Mouse (Mus musculus) kidney, embryonic 15.5 days (tissue): Measurements from ENCODE around the gene Smok3b. TPM values are rescaled to one million over a fixed set of nuclear protein-coding genes. Genes with fewer than 3 reads are reported as not detected.

Source experiments
- ATAC-seq: fragments of 200-750 bp; cut with Nextera tagmentation; replicated peaks from 2 replicates; pipeline ENCODE4 v1.8.0; 2017; ENCODE audit warnings: moderate TSS enrichment; ENCODE audit not compliant: low FRiP score
- H3K27ac ChIP-seq: fragments of 300-500 bp; sonication (generic); 2 replicates; pipeline ENCODE4 v1.5.1; 2015; ENCODE audit warnings: mild to moderate bottlenecking, inconsistent platforms
- H3K27me3 ChIP-seq: fragments of 300-500 bp; sonication (generic); 2 replicates; pipeline ENCODE4 v1.6.1; 2015; ENCODE audit warnings: inconsistent platforms
- H3K36me3 ChIP-seq: fragments of 300-500 bp; sonication (generic); 2 replicates; pipeline ENCODE4 v1.6.1; 2015; ENCODE audit warnings: inconsistent platforms
- H3K4me1 ChIP-seq: fragments of 300-500 bp; sonication (generic); 2 replicates; pipeline ENCODE4 v1.6.1; 2015; ENCODE audit warnings: inconsistent platforms
- H3K4me2 ChIP-seq: fragments of 300-500 bp; sonication (generic); 2 replicates; pipeline ENCODE4 v1.6.1; 2015; ENCODE audit warnings: moderate library complexity, mild to moderate bottlenecking, inconsistent platforms
- H3K4me3 ChIP-seq: fragments of 300-500 bp; sonication (generic); replicated peaks from 2 replicates; pipeline ENCODE4 v1.5.1; 2015; ENCODE audit warnings: mild to moderate bottlenecking, inconsistent platforms
- H3K9ac ChIP-seq: fragments of 300-500 bp; sonication (generic); 2 replicates; pipeline ENCODE4 v1.6.1; 2015; ENCODE audit warnings: mild to moderate bottlenecking, inconsistent platforms
- H3K9me3 ChIP-seq: fragments of 300-500 bp; sonication (generic); replicated peaks from 2 replicates; pipeline ENCODE4 v1.6.1; 2016; ENCODE audit warnings: inconsistent platforms
- WGBS: fragments of 180-500 bp; shearing (Covaris S2); methylation state at CpG from one replicate; pipeline ENCODE4 v1.1.7; 2015; ENCODE audit warnings: mixed read lengths; 5-methylcytosine and 5-hydroxymethylcytosine counted together
- polyA plus RNA-seq: library from polyadenylated mRNA; unstranded; fragments of >200 nt; fragmentation: Nextera tagmentation; extraction: Ambion mirVana; gene quantifications from 2 replicates; pipeline ENCODE4 v1.2.1, GENCODE M21; 2015

Smok3b gene
- polyA plus RNA-seq, 1 experiment from 2014 or later, result not detected

GRCm38 (mm10) chr5:138086842-138087241 lies 65.6 kb downstream of the Smok3b start:
- Histone ChIP-seq H3K27me3 (no peaks in the 10 kb centered on the region), H3K9me3 (no peaks in the 10 kb centered on the region), H3K4me1 (peaks cover 40% of the 10 kb centered on the region), H3K36me3 (peaks cover 15% of the 10 kb centered on the region), H3K4me2 (peak overlapping the region; percentile 73), H3K9ac (peak overlapping the region; percentile 100; the same call in 1 of the 2 replicates), H3K27ac (peak overlapping the region; percentile 84), H3K4me3 (peak overlapping the region; percentile 98)
- ATAC-seq, result no peak
- 57% methylated on average over 3 of the region's 3 CpGs for WGBS

- Histone ChIP-seq H3K9ac (no peak overlapping the region), H3K36me3 (peaks cover 25% of the 10 kb centered on the region), H3K4me2 (peak overlapping the region; percentile 36), H3K4me3 (no peak overlapping the region), H3K9me3 (no peaks in the 10 kb centered on the region), H3K27me3 (no peaks in the 10 kb centered on the region), H3K27ac (peak overlapping the region; percentile 84), H3K4me1 (peaks cover 40% of the 10 kb centered on the region)
- no peak for ATAC-seq
- WGBS, result 71% methylated on average over 3 of the region's 3 CpGs
Measured at GRCm38 (mm10) chr5:138088366-138088765, 67.1 kb downstream of the Smok3b start.

- peak; percentile 81 for ATAC-seq
- Histone ChIP-seq H3K4me1 (peaks cover 40% of the 10 kb centered on the region), H3K9ac (no peak overlapping the region)
Measured at GRCm38 (mm10) chr5:138089108-138089551, 67.9 kb downstream of the Smok3b start.

GRCm38 (mm10) chr5:138090271-138090670 lies 69.0 kb downstream of the Smok3b start:
- Histone ChIP-seq H3K9ac (no peak overlapping the region), H3K4me3 (no peak overlapping the region), H3K27me3 (no peaks in the 10 kb centered on the region), H3K4me1 (peaks cover 35% of the 10 kb centered on the region), H3K36me3 (peaks cover 44% of the 10 kb centered on the region), H3K9me3 (no peaks in the 10 kb centered on the region), H3K27ac (0 out of 2 replicates have a peak overlapping the region, but pooled peaks have one; percentile 23), H3K4me2 (no peak overlapping the region)
- ATAC-seq, result no peak
- WGBS, result 87% methylated on average over 3 of the region's 3 CpGs

More at GRCm38 (mm10) chr5:138089108-138089551, 67.9 kb downstream of the Smok3b start:
- peak overlapping the region; percentile 36 for H3K4me2 ChIP-seq
- no peaks in the 10 kb centered on the region for H3K27me3 ChIP-seq
- no peaks in the 10 kb centered on the region for H3K9me3 ChIP-seq
- H3K36me3 ChIP-seq, result peaks cover 33% of the 10 kb centered on the region
- WGBS, result 64% methylated on average over 6 of the region's 6 CpGs
- 0 out of 2 replicates have a peak overlapping the region, but pooled peaks have one; percentile 17 for H3K4me3 ChIP-seq
- H3K27ac ChIP-seq, result peak overlapping the region; percentile 84

GRCm38 (mm10) chr5:138090737-138091136 lies 69.5 kb downstream of the Smok3b start:
- no peaks in the 10 kb centered on the region for H3K27me3 ChIP-seq
- 94% methylated on average over 5 of the region's 5 CpGs for WGBS
- peaks cover 35% of the 10 kb centered on the region for H3K4me1 ChIP-seq
- no peak overlapping the region for H3K4me3 ChIP-seq
- no peak overlapping the region for H3K4me2 ChIP-seq
- H3K27ac ChIP-seq, result no peak overlapping the region
- H3K9me3 ChIP-seq, result no peaks in the 10 kb centered on the region
- peaks cover 49% of the 10 kb centered on the region for H3K36me3 ChIP-seq
- no peak overlapping the region for H3K9ac ChIP-seq
- no peak for ATAC-seq

GRCm38 (mm10) chr5:138092771-138093170 lies 71.5 kb downstream of the Smok3b start:
- Histone ChIP-seq H3K9ac (no peak overlapping the region), H3K4me3 (no peak overlapping the region), H3K36me3 (peaks cover 62% of the 10 kb centered on the region), H3K27me3 (no peaks in the 10 kb centered on the region), H3K4me2 (no peak overlapping the region), H3K27ac (no peak overlapping the region), H3K9me3 (no peaks in the 10 kb centered on the region), H3K4me1 (peaks cover 18% of the 10 kb centered on the region)
- ATAC-seq, result no peak
- 95% methylated on average over 4 of the region's 4 CpGs for WGBS

- Histone ChIP-seq H3K27me3 (no peaks in the 10 kb centered on the region), H3K4me3 (no peak overlapping the region), H3K4me2 (no peak overlapping the region), H3K4me1 (peaks cover 5% of the 10 kb centered on the region; the same call in 1 of the 2 replicates), H3K27ac (no peak overlapping the region), H3K9me3 (no peaks in the 10 kb centered on the region), H3K36me3 (peaks cover 71% of the 10 kb centered on the region), H3K9ac (no peak overlapping the region)
- 93% methylated on average over 6 of the region's 6 CpGs for WGBS
- no peak for ATAC-seq
Measured at GRCm38 (mm10) chr5:138094474-138094873, 73.2 kb downstream of the Smok3b start.

Other genes with a start within 250 kb of the Smok3b start
- gene Ppp1r35, start 242.6 kb upstream of the Smok3b start, polyA plus RNA-seq, result 25.9 and 33.2 TPM in 2 replicates
- 9.2 and 10.4 TPM in 2 replicates for gene Mepce, start 233.8 kb upstream of the Smok3b start, polyA plus RNA-seq
- 26.6 and 31.8 TPM in 2 replicates for gene Zcwpw1, start 233.6 kb upstream of the Smok3b start, polyA plus RNA-seq
- gene Pilra, start 185.1 kb upstream of the Smok3b start, polyA plus RNA-seq, result 1.3 and 2.4 TPM in 2 replicates
- gene Pilrb1, start 163.3 kb upstream of the Smok3b start, polyA plus RNA-seq, result 0.33 and 0.66 TPM in 2 replicates
- 0.54 and 1.1 TPM in 2 replicates for gene Pilrb2, start 149.6 kb upstream of the Smok3b start, polyA plus RNA-seq
- gene Cyp3a13, start 99.8 kb upstream of the Smok3b start, polyA plus RNA-seq, result 0.06 and 0.10 TPM in 2 replicates
- gene Gjc3, start 58.3 kb upstream of the Smok3b start, polyA plus RNA-seq, result 0.05 TPM in 1 of 2 replicates, not detected in the other
- not detected in 2 replicates for gene Azgp1, start 39.9 kb upstream of the Smok3b start, polyA plus RNA-seq
- not detected in 2 replicates for gene Smok3a, start 168 bp upstream of the Smok3b start, polyA plus RNA-seq
- gene Smok3c, start 31.8 kb downstream of the Smok3b start, polyA plus RNA-seq, result not detected in 2 replicates
- gene Zkscan1, start 63.7 kb downstream of the Smok3b start, polyA plus RNA-seq, result 22.9 and 23.5 TPM in 2 replicates
- 61.4 and 64.6 TPM in 2 replicates for gene Zscan21, start 95.5 kb downstream of the Smok3b start, polyA plus RNA-seq
- gene Zfp113, start 134.3 kb downstream of the Smok3b start, polyA plus RNA-seq, result 23.2 and 26.4 TPM in 2 replicates
- gene Cops6, start 139.6 kb downstream of the Smok3b start, polyA plus RNA-seq, result 306 and 316 TPM in 2 replicates
- 24.2 and 28.2 TPM in 2 replicates for gene Ap4m1, start 150.6 kb downstream of the Smok3b start, polyA plus RNA-seq
- gene Mcm7, start 151.0 kb downstream of the Smok3b start, polyA plus RNA-seq, result 211 and 225 TPM in 2 replicates
- gene Taf6, start 166.0 kb downstream of the Smok3b start, polyA plus RNA-seq, result 102 and 109 TPM in 2 replicates
- gene Cnpy4, start 166.1 kb downstream of the Smok3b start, polyA plus RNA-seq, result 61.9 and 62.9 TPM in 2 replicates
- gene Mblac1, start 172.9 kb downstream of the Smok3b start, polyA plus RNA-seq, result 8.4 and 10.5 TPM in 2 replicates
- not detected in 2 replicates for gene Nxpe5, start 204.5 kb downstream of the Smok3b start, polyA plus RNA-seq
- gene Lamtor4, start 234.1 kb downstream of the Smok3b start, polyA plus RNA-seq, result 57.8 and 61.1 TPM in 2 replicates
- 5.9 and 6.5 TPM in 2 replicates for gene BC037034, start 242.6 kb downstream of the Smok3b start, polyA plus RNA-seq